Mouse (Mus musculus): ENCODE measurements around the gene Afmid. TPM values are rescaled to one million over a fixed set of nuclear protein-coding genes. Genes with fewer than 3 reads are reported as not detected.

Gene Afmid
- polyA plus RNA-seq (2014; fragmentation: Nextera tagmentation; extraction: Ambion mirVana): 4.1 TPM in 2 replicates

DNA sequence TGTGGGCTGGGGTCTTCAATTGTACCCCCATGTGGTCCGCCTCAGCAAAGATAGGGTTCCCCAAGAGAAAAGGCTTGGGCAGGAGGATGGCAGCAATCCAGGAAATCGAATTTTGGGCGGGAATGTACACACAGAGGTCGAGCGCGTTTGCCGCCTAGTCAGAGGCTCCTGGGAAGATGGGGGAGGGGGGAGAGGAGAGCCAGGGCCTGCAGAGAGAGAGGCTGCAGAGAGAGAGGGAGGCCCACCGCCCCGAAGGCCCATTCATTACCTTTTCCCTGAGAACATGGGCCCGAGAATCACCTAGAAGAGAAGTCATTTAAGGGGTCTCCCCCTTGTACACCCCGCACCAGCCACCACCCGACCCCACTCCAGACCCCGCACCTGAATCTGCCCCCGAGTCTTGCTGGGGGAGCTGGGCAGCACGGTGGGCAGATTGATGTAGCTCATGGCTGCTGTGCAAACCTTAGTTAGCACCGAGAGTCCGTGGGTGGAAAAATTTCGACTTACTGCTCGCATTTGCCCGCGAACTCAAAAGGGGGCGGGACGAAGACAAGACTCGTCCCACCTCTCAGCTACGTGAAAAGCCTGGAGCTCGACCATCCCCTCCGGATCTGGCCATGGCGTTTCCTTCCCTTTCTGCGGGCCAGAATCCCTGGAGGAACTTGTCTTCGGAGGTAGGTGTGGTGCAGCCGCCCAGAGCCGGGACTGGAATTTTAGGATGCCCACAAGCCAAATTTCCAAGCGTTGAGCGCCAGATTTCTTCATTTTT is at the start of gene Afmid, which contains the start of gene Tk1:
Gene Afmid, plus strand, starts transcription at position 592 of the 769 bp plus-strand sequence.
Gene Tk1, minus strand, starts transcription at position 760 of the 769 bp plus-strand sequence.
- no peaks in the 10 kb centered on the region for H3K9me3 ChIP-seq (ENCODE audit: control insufficient read depth, low read length)
- no peaks in the 10 kb centered on the region for H3K27me3 ChIP-seq (ENCODE audit: control insufficient read depth, insufficient read depth, low read length)
- peak within 1 kb of the TSS; percentile 57 for H3K9ac ChIP-seq (replicated peaks; ENCODE audit: low read length)
- ATAC-seq (ENCODE audit: low FRiP score, low TSS enrichment): 0 out of 2 replicates have a peak, but pooled peaks have one; percentile 53
- peaks cover 17% of the 10 kb centered on the region for H3K4me1 ChIP-seq (ENCODE audit: control insufficient read depth, insufficient read depth, low read length)
- H3K4me2 ChIP-seq (ENCODE audit: low read length): peak within 1 kb of the TSS; percentile 79
- H3K36me3 ChIP-seq (ENCODE audit: control insufficient read depth, insufficient read depth, low read length): no peaks in the 10 kb centered on the region
- peak within 1 kb of the TSS; percentile 37 for H3K4me3 ChIP-seq (replicated peaks; ENCODE audit: low read depth, low read length)
- DNase-seq: peak; percentile 82
- WGBS: under 1% methylated on average over 34 of the region's 34 CpGs
- peak within 1 kb of the TSS; percentile 41 for H3K27ac ChIP-seq (replicated peaks; ENCODE audit: low read depth, low read length)

DNA sequence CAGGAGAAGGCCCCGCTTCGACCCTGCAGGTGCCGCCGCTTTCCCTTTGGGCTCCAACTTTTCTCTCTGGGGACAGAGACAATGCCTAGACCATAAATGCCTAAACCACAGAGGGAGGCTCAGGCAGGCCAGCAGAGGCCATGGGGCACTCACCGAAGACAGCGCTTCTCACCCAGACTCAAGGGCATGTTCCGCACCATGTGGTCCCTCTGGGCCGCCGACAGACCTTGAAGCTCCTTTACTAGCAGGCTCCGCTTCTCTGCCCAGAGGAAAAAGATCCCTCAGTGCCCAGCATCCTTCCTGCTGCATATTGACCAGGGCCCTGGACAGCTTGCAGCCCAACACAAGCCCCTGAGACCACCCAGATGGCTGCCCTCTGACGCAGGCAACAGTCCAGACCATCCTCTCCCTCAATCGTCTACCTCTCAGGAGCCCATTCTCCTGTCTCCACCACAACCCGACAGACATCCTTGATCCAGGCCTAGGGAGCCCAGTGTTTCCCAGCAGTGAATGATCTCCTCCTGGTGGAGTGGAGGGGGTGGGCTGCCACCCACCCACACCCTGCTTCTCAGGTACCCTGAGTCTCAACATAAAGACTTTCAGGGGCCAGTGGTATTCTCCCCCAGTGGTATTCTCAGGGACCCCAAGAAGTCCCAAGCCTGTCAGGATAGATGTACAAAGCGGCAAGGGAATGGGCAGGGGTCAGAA is 49.5 kb upstream of the Afmid start:
- H3K36me3 ChIP-seq (ENCODE audit: control insufficient read depth, insufficient read depth, low read length): no peaks in the 10 kb centered on the region
- H3K4me1 ChIP-seq (ENCODE audit: control insufficient read depth, insufficient read depth, low read length): peaks cover 16% of the 10 kb centered on the region
- no peak overlapping the region for H3K27ac ChIP-seq (replicated peaks; ENCODE audit: low read depth, low read length)
- WGBS: 91% methylated on average over 14 of the region's 14 CpGs
- peaks cover 12% of the 10 kb centered on the region for H3K27me3 ChIP-seq (ENCODE audit: control insufficient read depth, insufficient read depth, low read length)
- no peak overlapping the region for H3K4me3 ChIP-seq (replicated peaks; ENCODE audit: low read depth, low read length)
- H3K4me2 ChIP-seq (ENCODE audit: low read length): no peak overlapping the region
- no peaks in the 10 kb centered on the region for H3K9me3 ChIP-seq (ENCODE audit: control insufficient read depth, low read length)
- ATAC-seq (ENCODE audit: low FRiP score, low TSS enrichment) (no peak), DNase-seq (no peak)
- no peak overlapping the region for H3K9ac ChIP-seq (replicated peaks; ENCODE audit: low read length)

DNA sequence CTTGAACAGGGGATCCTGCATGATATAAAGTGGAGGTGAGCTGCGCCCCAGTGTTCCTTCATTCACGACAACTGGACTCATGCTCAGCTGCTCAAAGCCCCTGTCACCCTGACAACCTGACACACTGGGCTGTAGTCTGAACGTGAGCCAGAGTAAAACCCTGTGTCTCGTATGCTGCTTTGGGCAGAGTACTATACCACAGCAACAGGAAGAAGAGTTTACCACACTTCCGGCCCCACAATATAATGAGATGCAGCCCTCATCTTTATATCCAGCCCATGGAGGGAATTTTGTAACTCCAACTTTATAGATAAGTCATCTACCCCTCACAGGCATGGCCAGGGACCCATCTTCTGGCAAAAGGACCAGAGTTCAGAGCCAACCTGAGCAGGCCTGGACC is 48.6 kb upstream of the Afmid start:
- no peak overlapping the region for H3K27ac ChIP-seq (replicated peaks; ENCODE audit: low read depth, low read length)
- ATAC-seq (ENCODE audit: low FRiP score, low TSS enrichment) (no peak), DNase-seq (no peak)
- H3K4me1 ChIP-seq (ENCODE audit: control insufficient read depth, insufficient read depth, low read length): peaks cover 16% of the 10 kb centered on the region
- no peaks in the 10 kb centered on the region for H3K9me3 ChIP-seq (ENCODE audit: control insufficient read depth, low read length)
- no peaks in the 10 kb centered on the region for H3K36me3 ChIP-seq (ENCODE audit: control insufficient read depth, insufficient read depth, low read length)
- H3K4me3 ChIP-seq (replicated peaks; ENCODE audit: low read depth, low read length): no peak overlapping the region
- no peak overlapping the region for H3K4me2 ChIP-seq (ENCODE audit: low read length)
- 84% methylated on average over 5 of the region's 5 CpGs for WGBS
- no peak overlapping the region for H3K9ac ChIP-seq (replicated peaks; ENCODE audit: low read length)
- peaks cover 21% of the 10 kb centered on the region for H3K27me3 ChIP-seq (ENCODE audit: control insufficient read depth, insufficient read depth, low read length)

DNA sequence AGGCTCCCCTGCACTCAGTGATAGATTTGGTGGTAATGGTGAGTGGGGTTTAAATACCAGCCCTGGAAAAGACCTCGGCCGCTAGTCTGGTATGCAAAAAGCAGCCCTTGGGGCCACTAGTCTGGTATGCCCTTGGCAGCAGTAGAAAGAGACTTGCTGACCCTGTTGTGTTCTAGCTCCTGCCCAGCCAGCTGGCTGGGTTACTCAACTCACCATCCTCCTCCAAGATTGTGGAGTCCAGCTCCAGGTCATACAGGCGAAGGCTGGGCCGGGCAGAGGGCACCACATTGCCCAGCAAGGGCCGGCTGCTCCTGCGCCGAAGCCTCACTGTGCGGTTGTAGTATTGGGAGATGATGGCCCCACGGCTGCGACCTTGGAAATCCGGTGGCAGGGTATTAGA is 47.7 kb upstream of the Afmid start:
- Histone ChIP-seq H3K4me1 (ENCODE audit: control insufficient read depth, insufficient read depth, low read length) (peaks cover 19% of the 10 kb centered on the region), H3K36me3 (ENCODE audit: control insufficient read depth, insufficient read depth, low read length) (no peaks in the 10 kb centered on the region), H3K27me3 (ENCODE audit: control insufficient read depth, insufficient read depth, low read length) (peaks cover 28% of the 10 kb centered on the region), H3K4me2 (ENCODE audit: low read length) (no peak overlapping the region), H3K9ac (replicated peaks; ENCODE audit: low read length) (no peak overlapping the region), H3K9me3 (ENCODE audit: control insufficient read depth, low read length) (no peaks in the 10 kb centered on the region), H3K4me3 (replicated peaks; ENCODE audit: low read depth, low read length) (no peak overlapping the region), H3K27ac (replicated peaks; ENCODE audit: low read depth, low read length) (no peak overlapping the region)
- no peak for DNase-seq
- ATAC-seq (ENCODE audit: low FRiP score, low TSS enrichment): no peak
- 93% methylated on average over 11 of the region's 11 CpGs for WGBS

DNA sequence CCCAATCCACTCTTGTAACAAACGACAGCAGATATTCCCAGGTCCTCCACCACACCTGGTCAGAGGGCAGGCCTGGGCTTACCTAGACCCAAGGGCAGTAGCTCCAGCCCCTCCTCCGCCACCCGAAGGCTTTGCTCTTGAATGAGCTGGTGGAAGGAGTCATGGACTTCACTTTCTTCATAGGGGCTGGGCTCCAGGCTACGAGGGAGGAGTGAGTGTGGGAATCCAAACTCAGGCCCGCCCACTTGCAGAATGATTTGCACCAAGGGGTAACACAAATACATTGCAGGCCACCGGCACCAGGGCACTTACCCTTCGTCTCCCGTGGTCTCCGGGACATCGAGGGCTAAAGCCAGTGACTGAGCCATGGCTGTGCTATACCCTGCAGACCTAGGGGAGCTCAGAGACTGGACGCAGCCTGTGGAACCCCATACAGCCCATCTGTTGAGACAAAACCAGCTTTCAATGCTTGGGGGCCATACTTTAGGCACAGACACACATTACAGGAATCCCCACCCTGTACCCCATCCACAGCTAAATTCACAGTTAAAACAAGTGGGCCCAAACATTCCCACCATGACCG is 46.8 kb upstream of the Afmid start:
- no peak overlapping the region for H3K9ac ChIP-seq (replicated peaks; ENCODE audit: low read length)
- no peaks in the 10 kb centered on the region for H3K9me3 ChIP-seq (ENCODE audit: control insufficient read depth, low read length)
- DNase-seq: no peak
- H3K27ac ChIP-seq (replicated peaks; ENCODE audit: low read depth, low read length): peak overlapping the region; percentile 57
- WGBS: 82% methylated on average over 12 of the region's 12 CpGs
- no peak overlapping the region for H3K4me3 ChIP-seq (replicated peaks; ENCODE audit: low read depth, low read length)
- peaks cover 28% of the 10 kb centered on the region for H3K27me3 ChIP-seq (ENCODE audit: control insufficient read depth, insufficient read depth, low read length)
- H3K4me1 ChIP-seq (ENCODE audit: control insufficient read depth, insufficient read depth, low read length): peaks cover 20% of the 10 kb centered on the region
- no peak; the same call in 1 of the 2 replicates for ATAC-seq (ENCODE audit: low FRiP score, low TSS enrichment)
- H3K36me3 ChIP-seq (ENCODE audit: control insufficient read depth, insufficient read depth, low read length): no peaks in the 10 kb centered on the region
- peak overlapping the region; percentile 51; the same call in 1 of the 2 replicates for H3K4me2 ChIP-seq (ENCODE audit: low read length)

DNA sequence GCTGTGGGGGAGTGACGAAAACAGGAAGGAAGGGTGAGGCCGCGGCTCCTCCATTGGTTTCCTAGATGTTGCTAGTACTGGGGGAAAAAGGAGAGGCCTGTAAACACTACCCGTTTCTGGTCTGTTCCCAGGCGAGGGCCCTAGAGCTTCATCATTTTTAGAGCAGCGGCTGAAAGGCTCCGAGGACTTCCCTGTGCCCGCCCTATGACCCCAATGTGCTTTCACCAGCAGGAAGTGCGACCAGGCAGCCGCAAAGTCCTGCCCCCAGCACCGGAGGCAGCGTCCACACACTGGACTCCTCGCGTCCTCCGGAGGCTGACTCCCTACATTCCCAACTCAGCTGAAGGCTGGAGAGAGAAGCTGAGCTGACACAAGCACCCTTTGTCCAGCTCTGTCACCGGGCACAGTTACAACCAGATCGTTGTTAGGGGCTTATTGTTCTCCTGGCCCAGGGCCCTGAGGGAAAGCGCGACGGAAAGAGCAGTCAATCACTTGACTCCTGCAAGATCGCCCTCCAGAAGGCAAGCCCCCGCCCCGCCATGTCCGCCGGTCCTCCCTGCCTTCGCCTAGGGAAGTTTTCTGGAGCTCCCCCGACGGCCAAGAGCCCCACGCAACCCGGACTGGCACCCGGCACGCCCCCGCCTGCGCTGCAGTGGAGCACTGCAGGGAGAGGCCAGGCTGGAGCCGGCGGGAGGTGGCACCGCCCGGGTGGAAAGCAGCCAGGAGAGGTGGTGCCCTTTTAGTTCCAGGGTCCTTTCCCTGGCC is 46.1 kb upstream of the Afmid start:
- peak overlapping the region; percentile 21 for H3K4me3 ChIP-seq (replicated peaks; ENCODE audit: low read depth, low read length)
- H3K9ac ChIP-seq (replicated peaks; ENCODE audit: low read length): peak overlapping the region; percentile 43
- peaks cover 20% of the 10 kb centered on the region for H3K4me1 ChIP-seq (ENCODE audit: control insufficient read depth, insufficient read depth, low read length)
- DNase-seq (peak; percentile 71), ATAC-seq (ENCODE audit: low FRiP score, low TSS enrichment) (0 out of 2 replicates have a peak, but pooled peaks have one; percentile 31)
- peak overlapping the region; percentile 57 for H3K27ac ChIP-seq (replicated peaks; ENCODE audit: low read depth, low read length)
- H3K36me3 ChIP-seq (ENCODE audit: control insufficient read depth, insufficient read depth, low read length): no peaks in the 10 kb centered on the region
- H3K27me3 ChIP-seq (ENCODE audit: control insufficient read depth, insufficient read depth, low read length): peaks cover 28% of the 10 kb centered on the region
- 7% methylated on average over 38 of the region's 38 CpGs for WGBS
- H3K9me3 ChIP-seq (ENCODE audit: control insufficient read depth, low read length): no peaks in the 10 kb centered on the region
- H3K4me2 ChIP-seq (ENCODE audit: low read length): peak overlapping the region; percentile 51

DNA sequence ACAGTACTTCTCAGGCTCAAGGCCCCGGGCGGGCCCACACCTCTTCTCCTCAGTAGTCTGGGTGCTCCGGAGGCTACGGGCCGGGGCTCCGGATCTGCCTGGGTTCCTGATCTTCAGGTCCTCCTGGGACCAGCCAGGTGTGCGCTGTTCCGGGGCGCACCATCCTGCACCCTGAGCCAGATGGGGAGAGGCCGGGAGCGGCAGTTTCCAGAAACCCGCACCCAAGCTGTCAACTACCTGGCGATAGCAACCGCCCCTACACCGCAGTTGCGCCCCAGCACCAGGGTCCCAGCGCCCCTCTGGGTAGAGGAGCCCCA is 45.6 kb upstream of the Afmid start:
- peak overlapping the region; percentile 51 for H3K4me2 ChIP-seq (ENCODE audit: low read length)
- H3K27me3 ChIP-seq (ENCODE audit: control insufficient read depth, insufficient read depth, low read length): peaks cover 28% of the 10 kb centered on the region
- H3K9ac ChIP-seq (replicated peaks; ENCODE audit: low read length): peak overlapping the region; percentile 43
- no peaks in the 10 kb centered on the region for H3K9me3 ChIP-seq (ENCODE audit: control insufficient read depth, low read length)
- DNase-seq (no peak), ATAC-seq (ENCODE audit: low FRiP score, low TSS enrichment) (no peak)
- peaks cover 20% of the 10 kb centered on the region for H3K4me1 ChIP-seq (ENCODE audit: control insufficient read depth, insufficient read depth, low read length)
- H3K27ac ChIP-seq (replicated peaks; ENCODE audit: low read depth, low read length): peak overlapping the region; percentile 57
- H3K4me3 ChIP-seq (replicated peaks; ENCODE audit: low read depth, low read length): peak overlapping the region; percentile 21
- H3K36me3 ChIP-seq (ENCODE audit: control insufficient read depth, insufficient read depth, low read length): no peaks in the 10 kb centered on the region
- WGBS: 4% methylated on average over 17 of the region's 17 CpGs

DNA sequence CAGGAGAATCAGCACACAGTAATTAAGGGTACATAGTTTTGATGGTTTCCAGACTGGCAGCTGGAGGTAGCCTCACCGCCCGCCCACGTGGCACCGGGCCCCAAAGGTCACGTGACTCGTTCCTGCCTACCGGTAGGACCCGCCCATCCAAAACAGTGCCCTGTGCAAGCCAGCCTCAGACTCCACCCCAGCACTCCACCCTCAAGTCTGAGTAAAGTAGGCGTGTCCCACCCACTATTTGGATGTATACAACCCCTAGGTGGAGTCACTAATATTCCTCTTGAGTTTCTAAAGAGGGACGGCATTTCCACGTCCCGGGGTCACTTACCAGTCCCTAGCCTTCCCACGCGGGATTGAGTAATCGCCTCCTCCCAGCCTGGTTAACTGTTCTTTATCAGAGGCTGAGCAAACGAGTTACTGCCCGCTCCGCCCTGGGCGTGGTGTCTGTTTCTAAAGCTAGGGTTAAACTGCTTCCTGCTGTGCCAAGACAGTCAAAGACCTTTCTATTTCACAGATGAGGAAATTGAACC is 45.1 kb upstream of the Afmid start:
- peaks cover 28% of the 10 kb centered on the region for H3K27me3 ChIP-seq (ENCODE audit: control insufficient read depth, insufficient read depth, low read length)
- no peak overlapping the region for H3K9ac ChIP-seq (replicated peaks; ENCODE audit: low read length)
- no peaks in the 10 kb centered on the region for H3K9me3 ChIP-seq (ENCODE audit: control insufficient read depth, low read length)
- peaks cover 20% of the 10 kb centered on the region for H3K4me1 ChIP-seq (ENCODE audit: control insufficient read depth, insufficient read depth, low read length)
- H3K27ac ChIP-seq (replicated peaks; ENCODE audit: low read depth, low read length): no peak overlapping the region
- H3K4me3 ChIP-seq (replicated peaks; ENCODE audit: low read depth, low read length): peak overlapping the region; percentile 21; the same call in 1 of the 2 replicates
- peak; percentile 41 for DNase-seq
- H3K36me3 ChIP-seq (ENCODE audit: control insufficient read depth, insufficient read depth, low read length): no peaks in the 10 kb centered on the region
- 3% methylated on average over 19 of the region's 19 CpGs for WGBS
- ATAC-seq (ENCODE audit: low FRiP score, low TSS enrichment): no peak
- peak overlapping the region; percentile 51 for H3K4me2 ChIP-seq (ENCODE audit: low read length)

All from midbrain, embryonic 14.5 days (tissue).